Mouse (Mus musculus): ENCODE results near the gene E330021D16Rik.
"Not testable (repeated sequence)": the region's sequence is repeated elsewhere in the genome, so short reads cannot be mapped to it uniquely, and the experiment has no call there.

DNA sequence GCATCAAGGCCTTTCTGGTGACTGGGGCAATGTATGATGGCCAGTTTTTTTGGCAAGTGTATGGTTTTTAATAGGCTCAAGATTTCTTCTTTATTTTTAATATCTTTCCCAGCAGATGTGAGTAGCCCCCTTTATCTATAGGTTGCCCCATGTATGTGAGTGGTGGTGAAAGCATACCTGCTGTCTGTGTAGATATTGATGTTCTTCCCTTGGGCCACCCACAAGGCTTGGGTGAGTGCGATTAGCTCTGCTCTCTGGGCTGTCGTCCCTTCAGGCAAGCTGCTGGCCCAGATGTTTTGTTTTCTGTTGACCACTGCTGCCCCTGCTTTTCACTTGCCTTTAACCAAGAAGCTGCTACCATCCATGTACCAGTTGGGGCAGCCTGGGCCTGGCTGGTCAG lies 23.8 kb upstream of the E330021D16Rik start:
- not testable (repeated sequence) for TF ChIP-seq CTCF (IDR thresholded peaks at IDR 0.05; ENCODE audit: control insufficient read depth, insufficient read depth, low read length); POLR2A (IDR thresholded peaks at IDR 0.05; ENCODE audit: borderline replicate concordance, control insufficient read depth, low read depth, low read length)

Measured in bone marrow, adult 2 months (tissue).